Mouse (Mus musculus) CD4-positive, CD25-positive, alpha-beta regulatory T cell, adult 9 weeks (primary cell): Measurements from ENCODE around the gene Hnrnpa1. TPM values are rescaled to one million over a fixed set of nuclear protein-coding genes. Genes with fewer than 3 reads are reported as not detected.

ENCODE experiments used
- polyA plus RNA-seq: library from polyadenylated mRNA; unstranded; fragments of 100-300 nt; shearing (Covaris generic); gene quantifications from one replicate; pipeline ENCODE4 v1.2.1, GENCODE M21; 2017

Gene Hnrnpa1
- 171 TPM for polyA plus RNA-seq

GRCm38 (mm10) chr15:103240160-103241028 lies at the start of gene Hnrnpa1:
TSS of gene Hnrnpa1 (plus strand) at chr15:103240432.

GRCm38 (mm10) chr15:103239685-103240159 lies 510 bp upstream of the Hnrnpa1 start, which contains the start of gene Cbx5:
TSS of gene Cbx5 (minus strand) at chr15:103239816.

GRCm38 (mm10) chr15:103257790-103258728 lies 17.8 kb downstream of the Hnrnpa1 start, which contains the start of gene Nfe2:
TSS of gene Nfe2 (minus strand) at chr15:103258403.

DNA sequence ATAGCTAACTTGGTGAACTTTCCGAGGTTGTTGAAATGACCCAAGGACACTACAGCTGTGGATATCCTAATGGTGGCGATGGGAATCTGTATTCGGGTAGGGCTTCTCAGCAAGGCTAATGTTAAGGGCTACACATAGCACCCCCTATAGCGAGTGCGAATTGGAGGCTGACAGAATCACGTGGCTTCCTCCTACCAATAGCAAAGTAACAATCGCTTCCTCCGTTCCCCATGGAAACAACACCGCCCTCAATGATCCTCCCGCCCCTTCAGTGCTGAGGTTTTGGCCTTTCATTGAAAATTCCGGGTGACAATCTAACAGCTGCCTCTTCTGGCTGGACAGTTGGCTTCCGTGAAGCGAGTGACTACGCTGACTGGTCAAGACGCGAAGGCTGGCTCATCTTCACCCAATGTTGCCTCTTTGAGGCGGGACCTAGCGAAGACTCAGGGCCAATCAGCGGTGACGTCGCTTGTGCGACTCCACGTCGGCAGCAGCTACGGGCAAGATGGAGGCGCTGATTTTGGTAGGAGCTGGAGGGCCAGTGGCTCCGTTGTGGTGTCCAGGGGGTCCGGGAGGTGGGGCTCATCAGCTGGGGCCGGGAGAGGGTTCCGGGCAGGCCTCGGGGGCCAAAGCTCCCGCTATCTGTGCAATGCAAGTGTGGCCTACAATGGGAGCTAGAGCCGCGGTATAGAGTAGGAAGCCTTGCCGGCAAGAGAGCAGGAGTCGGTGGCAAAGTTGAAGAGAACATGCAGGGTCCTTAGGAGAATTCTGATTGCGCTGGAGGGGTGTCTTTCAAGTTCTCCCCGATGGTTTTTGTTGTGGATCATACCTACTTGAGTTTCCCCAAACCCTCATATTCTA lies 32.4 kb downstream of the Hnrnpa1 start, which contains the start of gene Copz1:
Gene Copz1 (plus strand): TSS at position 296 of the 861 bp plus-strand sequence.

Other genes starting within 250 kb of the Hnrnpa1 start
- 0.15 TPM for gene Hoxc8, start 249.8 kb upstream of the Hnrnpa1 start, polyA plus RNA-seq
- not detected for gene Hoxc6, start 242.2 kb upstream of the Hnrnpa1 start, polyA plus RNA-seq
- gene Hoxc4, start 221.5 kb upstream of the Hnrnpa1 start, polyA plus RNA-seq = not detected
- gene Smug1, start 73.3 kb upstream of the Hnrnpa1 start, polyA plus RNA-seq = 13.4 TPM
- 16.3 TPM for gene Cbx5, start 616 bp upstream of the Hnrnpa1 start, polyA plus RNA-seq
- 0.78 TPM for gene Nfe2, start 18.0 kb downstream of the Hnrnpa1 start, polyA plus RNA-seq
- 191 TPM for gene Copz1, start 32.3 kb downstream of the Hnrnpa1 start, polyA plus RNA-seq
- not detected for gene Gpr84, start 70.2 kb downstream of the Hnrnpa1 start, polyA plus RNA-seq
- gene Zfp385a, start 99.7 kb downstream of the Hnrnpa1 start, polyA plus RNA-seq = not detected
- gene Itga5, start 126.3 kb downstream of the Hnrnpa1 start, polyA plus RNA-seq = 5.6 TPM
- gene Gtsf1, start 190.0 kb downstream of the Hnrnpa1 start, polyA plus RNA-seq = not detected
- not detected for gene Gtsf2, start 208.0 kb downstream of the Hnrnpa1 start, polyA plus RNA-seq
- gene Nckap1l, start 213.4 kb downstream of the Hnrnpa1 start, polyA plus RNA-seq = 174 TPM